Mouse (Mus musculus) lung, adult 2 months (tissue): ENCODE measurements around the gene Olfr1412.

Experiments
- CTCF ChIP-seq: fragments of 200-500 bp; IDR thresholded peaks from 2 replicates; pipeline ENCODE4 v1.5.1; 2011; ENCODE audit warnings: mild to moderate bottlenecking, low read length, control low read depth; ENCODE audit not compliant: insufficient read depth
- POLR2A ChIP-seq: fragments of 200-500 bp; IDR thresholded peaks from 2 replicates; pipeline ENCODE4 v1.6.1; 2011; ENCODE audit warnings: low read depth, mild to moderate bottlenecking, control low read depth, low read length, borderline replicate concordance; ENCODE audit errors: extremely low read depth

DNA sequence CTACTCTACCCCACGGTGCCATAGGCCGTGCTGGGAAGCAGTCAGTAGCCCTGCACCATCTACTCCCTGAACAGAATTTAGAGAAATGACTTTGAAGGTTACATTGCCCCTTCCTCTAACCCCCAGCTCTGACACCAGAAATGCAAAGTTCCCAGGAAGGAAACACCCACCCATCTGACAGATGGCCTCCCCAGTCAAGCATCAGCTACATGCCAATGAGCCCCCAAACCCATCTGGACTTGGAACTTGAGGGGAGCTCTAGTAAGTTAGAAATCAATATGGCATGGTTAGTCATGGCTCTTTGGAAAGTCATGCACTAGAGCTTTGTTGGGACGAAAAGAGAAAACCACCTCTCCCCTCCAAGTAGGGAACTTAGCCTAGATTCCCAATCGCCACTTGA is 53.2 kb downstream of the Olfr1412 start:
- TF ChIP-seq CTCF, result no peak
- TF ChIP-seq POLR2A, result no peak
